Mouse (Mus musculus) kidney, postnatal 0 days (tissue): Measurements from ENCODE around the gene Agpat3. TPM values are rescaled to one million over a fixed set of nuclear protein-coding genes. Genes with fewer than 3 reads are reported as not detected.

Source experiments
- ATAC-seq: fragments of 200-750 bp; cut with Nextera tagmentation; replicated peaks from 2 replicates; pipeline ENCODE4 v1.8.0; 2017; ENCODE audit warnings: low read depth, moderate number of reproducible peaks, moderate TSS enrichment, moderate library complexity; ENCODE audit not compliant: low FRiP score
- DNase-seq: peaks from one replicate; pipeline ENCODE4 v3.0.0-alpha.2; 2016; ENCODE audit warnings: low spot score
- H3K27ac ChIP-seq: fragments of 300-500 bp; sonication (generic); 2 replicates; pipeline ENCODE4 v1.5.1; 2014; ENCODE audit warnings: mild to moderate bottlenecking
- H3K27me3 ChIP-seq: fragments of 300-500 bp; sonication (generic); 2 replicates; pipeline ENCODE4 v1.6.1; 2014; ENCODE audit warnings: low read length, mixed read lengths; ENCODE audit not compliant: insufficient read depth
- H3K36me3 ChIP-seq: fragments of 300-500 bp; sonication (generic); 2 replicates; pipeline ENCODE4 v1.6.1; 2014; ENCODE audit warnings: low read length, mixed read lengths; ENCODE audit not compliant: insufficient read depth
- H3K4me1 ChIP-seq: fragments of 300-500 bp; sonication (generic); replicated peaks from 2 replicates; pipeline ENCODE4 v1.6.1; 2014; ENCODE audit warnings: antibody characterized with exemption, low read length, mixed read lengths; ENCODE audit not compliant: insufficient read depth
- H3K4me2 ChIP-seq: fragments of 300-500 bp; sonication (generic); 2 replicates; pipeline ENCODE4 v1.6.1; 2014; ENCODE audit warnings: mild to moderate bottlenecking, low read length, moderate library complexity, mixed read lengths
- H3K4me3 ChIP-seq: fragments of 300-500 bp; sonication (generic); replicated peaks from 2 replicates; pipeline ENCODE4 v1.5.1; 2014; ENCODE audit warnings: low read depth, low read length
- H3K9ac ChIP-seq: fragments of 300-500 bp; sonication (generic); 2 replicates; pipeline ENCODE4 v1.6.1; 2014; ENCODE audit warnings: low read depth, low read length
- H3K9me3 ChIP-seq: fragments of 300-500 bp; sonication (generic); replicated peaks from 2 replicates; pipeline ENCODE4 v1.6.1; 2016; ENCODE audit warnings: low read length, inconsistent platforms, mixed read lengths
- CTCF ChIP-seq: IDR thresholded peaks from 2 replicates; pipeline ENCODE4 v1.5.1; 2016; ENCODE audit warnings: antibody characterized with exemption, low read depth, mild to moderate bottlenecking, moderate library complexity
- WGBS: fragments of 180-500 bp; shearing (Covaris S2); extraction: QIAGEN DNeasy Blood & Tissue Kit; methylation state at CpG from one replicate; pipeline ENCODE4 v1.1.7; 2014; 5-methylcytosine and 5-hydroxymethylcytosine counted together
- polyA plus RNA-seq: library from polyadenylated mRNA; unstranded; fragments of >200 nt; fragmentation: Nextera tagmentation; extraction: Ambion mirVana; gene quantifications from 2 replicates; pipeline ENCODE4 v1.2.1, GENCODE M21; 2015

The Agpat3 gene
- polyA plus RNA-seq, 1 experiment from 2014 or later, result 144 TPM

- Histone ChIP-seq H3K27ac (peak overlapping the region; percentile 27; the same call in 1 of the 2 replicates), H3K27me3 (no peaks in the 10 kb centered on the region), H3K9ac (no peak overlapping the region), H3K9me3 (no peaks in the 10 kb centered on the region), H3K4me3 (no peak overlapping the region), H3K4me1 (peaks cover 7% of the 10 kb centered on the region; the same call in 1 of the 2 replicates), H3K36me3 (0 out of 2 replicates have a peak, but pooled peaks cover 2% of the 10 kb centered on the region), H3K4me2 (no peak overlapping the region)
- WGBS, result 37% methylated on average over 3 of the region's 3 CpGs
- ATAC-seq (no peak), DNase-seq (no peak)
- no peak for TF ChIP-seq CTCF
These were observed 31.0 kb downstream of the Agpat3 start for GRCm38 (mm10) chr10:78321133-78321757.

- DNase-seq (no peak), ATAC-seq (no peak)
- Histone ChIP-seq H3K4me1 (peaks cover 10% of the 10 kb centered on the region; the same call in 1 of the 2 replicates), H3K36me3 (0 out of 2 replicates have a peak, but pooled peaks cover 2% of the 10 kb centered on the region), H3K27ac (no peak overlapping the region), H3K9ac (no peak overlapping the region), H3K4me3 (no peak overlapping the region), H3K27me3 (no peaks in the 10 kb centered on the region), H3K4me2 (no peak overlapping the region), H3K9me3 (no peaks in the 10 kb centered on the region)
- WGBS, result 86% methylated on average over 1 of the region's 1 CpGs
- TF ChIP-seq CTCF, result no peak
These were observed 31.8 kb downstream of the Agpat3 start for GRCm38 (mm10) chr10:78320526-78320925.

GRCm38 (mm10) chr10:78319940-78320339 is 32.3 kb downstream of the Agpat3 start:
- H3K4me3 ChIP-seq, result no peak overlapping the region
- no peak overlapping the region for H3K27ac ChIP-seq
- no peaks in the 10 kb centered on the region for H3K27me3 ChIP-seq
- no peaks in the 10 kb centered on the region for H3K9me3 ChIP-seq
- DNase-seq, result no peak
- no peak overlapping the region for H3K9ac ChIP-seq
- 85% methylated on average over 9 of the region's 9 CpGs for WGBS
- ATAC-seq, result no peak
- no peak for TF ChIP-seq CTCF
- no peak overlapping the region for H3K4me2 ChIP-seq
- peaks cover 13% of the 10 kb centered on the region; the same call in 1 of the 2 replicates for H3K4me1 ChIP-seq
- H3K36me3 ChIP-seq, result 0 out of 2 replicates have a peak, but pooled peaks cover 2% of the 10 kb centered on the region

- H3K4me2 ChIP-seq, result no peak overlapping the region
- no peak overlapping the region for H3K4me3 ChIP-seq
- WGBS, result 70% methylated on average over 11 of the region's 11 CpGs
- no peak for TF ChIP-seq CTCF
- no peaks in the 10 kb centered on the region for H3K9me3 ChIP-seq
- no peak for DNase-seq
- no peak overlapping the region for H3K9ac ChIP-seq
- no peak for ATAC-seq
- H3K27ac ChIP-seq, result no peak overlapping the region
- H3K4me1 ChIP-seq, result peaks cover 13% of the 10 kb centered on the region
- H3K36me3 ChIP-seq, result 0 out of 2 replicates have a peak, but pooled peaks cover 2% of the 10 kb centered on the region
- H3K27me3 ChIP-seq, result no peaks in the 10 kb centered on the region
These were observed 34.9 kb downstream of the Agpat3 start for GRCm38 (mm10) chr10:78317270-78317923.

GRCm38 (mm10) chr10:78316228-78317087 is 35.8 kb downstream of the Agpat3 start:
- Histone ChIP-seq H3K4me3 (no peak overlapping the region), H3K27me3 (no peaks in the 10 kb centered on the region), H3K36me3 (0 out of 2 replicates have a peak, but pooled peaks cover 2% of the 10 kb centered on the region), H3K4me2 (no peak overlapping the region), H3K9ac (no peak overlapping the region), H3K27ac (peak overlapping the region; percentile 42), H3K9me3 (no peaks in the 10 kb centered on the region), H3K4me1 (peaks cover 12% of the 10 kb centered on the region)
- no peak for ATAC-seq
- TF ChIP-seq CTCF, result no peak
- DNase-seq, result no peak
- WGBS, result 68% methylated on average over 15 of the region's 15 CpGs

GRCm38 (mm10) chr10:78315145-78315544 is 37.1 kb downstream of the Agpat3 start:
- no peak for TF ChIP-seq CTCF
- 70% methylated on average over 1 of the region's 1 CpGs for WGBS
- Histone ChIP-seq H3K4me2 (no peak overlapping the region), H3K36me3 (0 out of 2 replicates have a peak, but pooled peaks cover 2% of the 10 kb centered on the region), H3K4me1 (peaks cover 6% of the 10 kb centered on the region; the same call in 1 of the 2 replicates), H3K9ac (no peak overlapping the region), H3K27ac (0 out of 2 replicates have a peak overlapping the region, but pooled peaks have one; percentile 42), H3K4me3 (no peak overlapping the region), H3K9me3 (no peaks in the 10 kb centered on the region), H3K27me3 (no peaks in the 10 kb centered on the region)
- ATAC-seq, result no peak
- DNase-seq, result no peak
